Mouse (Mus musculus) heart, adult 2 months (tissue): ENCODE results near the gene Ern1. TPM values are rescaled to one million over a fixed set of nuclear protein-coding genes. Genes with fewer than 3 reads are reported as not detected.

Source experiments
- DNase-seq, 2 experiments: peaks; one replicate each; pipeline ENCODE4 v3.0.0; 2021
- H3K27ac ChIP-seq: fragments of 200-600 bp; 2 replicates; pipeline ENCODE4 v1.8.1; 2022
- H3K27me3 ChIP-seq: fragments of 200-500 bp; 2 replicates; pipeline ENCODE4 v1.6.1; 2012; ENCODE audit warnings: mild to moderate bottlenecking, low read length, inconsistent platforms, mixed read lengths; ENCODE audit not compliant: control insufficient read depth, insufficient read depth
- H3K36me3 ChIP-seq: fragments of 200-500 bp; 2 replicates; pipeline ENCODE4 v1.6.1; 2012; ENCODE audit warnings: low read length, inconsistent platforms; ENCODE audit not compliant: control insufficient read depth, insufficient read depth
- H3K4me1 ChIP-seq: fragments of 200-500 bp; 2 replicates; pipeline ENCODE4 v1.6.1; 2011; ENCODE audit warnings: low read length; ENCODE audit not compliant: control insufficient read depth, insufficient read depth
- H3K4me3 ChIP-seq: fragments of 200-600 bp; 2 replicates; pipeline ENCODE4 v1.8.1; 2022
- H3K79me2 ChIP-seq: fragments of 200-500 bp; replicated peaks from 2 replicates; pipeline ENCODE4 v1.6.1; 2012; ENCODE audit warnings: mild to moderate bottlenecking, inconsistent platforms, low read length, moderate library complexity, mixed read lengths; ENCODE audit not compliant: control insufficient read depth, insufficient read depth
- H3K9ac ChIP-seq: fragments of 200-500 bp; 2 replicates; pipeline ENCODE4 v1.6.1; 2012; ENCODE audit warnings: low read depth, mild to moderate bottlenecking, control low read depth, inconsistent platforms, low read length, mixed read lengths
- CTCF ChIP-seq: fragments of 200-600 bp; IDR thresholded peaks from 2 replicates; pipeline ENCODE4 v1.8.1; 2022; ENCODE audit warnings: antibody characterized with exemption, mild to moderate bottlenecking, moderate library complexity
- EP300 ChIP-seq: fragments of 200-500 bp; IDR thresholded peaks from 2 replicates; pipeline ENCODE4 v1.6.1; 2011; ENCODE audit warnings: low read depth, low read length, control low read depth; ENCODE audit not compliant: insufficient read depth
- POLR2A ChIP-seq: fragments of 200-500 bp; IDR thresholded peaks from 2 replicates; pipeline ENCODE4 v1.6.1; 2011; ENCODE audit warnings: mild to moderate bottlenecking, low read depth, low read length, control low read depth; ENCODE audit not compliant: insufficient read depth
- WGBS: fragments of 180-500 bp; shearing (Covaris S2); methylation state at CpG from one replicate; pipeline ENCODE4 v1.1.7; 2018; 5-methylcytosine and 5-hydroxymethylcytosine counted together
- intact Hi-C: fragments of 180-260 bp; cut with DNase I; formaldehyde crosslinking; loops from one replicate; pipeline ENCODE4 v1.15.1; 2025
- long read RNA-seq: library from polyadenylated mRNA; stranded (forward); transcript quantifications from one replicate; pipeline ENCODE4 v2.0.0, GENCODE M21; 2021
- polyA plus RNA-seq: library from polyadenylated mRNA; depleted of rRNA; stranded (reverse); fragments of >200 nt; gene quantifications from 2 replicates; pipeline ENCODE4 v1.2.3, GENCODE M21; 2012; rRNA removed
- total RNA-seq, 2 experiments: library from RNA; stranded (reverse); gene quantifications; 2 replicates each; pipeline ENCODE4 v1.2.3; 2021

Gene Ern1
- total RNA-seq (10 to 100 TPM; 10.2 to 13.9 TPM), polyA plus RNA-seq (6.4 and 9.8 TPM in 2 replicates)
- long read RNA-seq, full-length matches to known transcripts: 2 of 5 reads
- long read RNA-seq, partial matches to known transcripts: 1 of 5 reads
- long read RNA-seq, other reads (novel, unspliced or antisense): 2 of 5 reads

- Histone ChIP-seq H3K79me2 (0 out of 2 replicates have a peak, but pooled peaks cover 3% of the 10 kb centered on the region), H3K9ac (peak within 1 kb of the TSS; percentile 94), H3K27ac (peak within 1 kb of the TSS; percentile 91), H3K4me1 (no peaks in the 10 kb centered on the region; the same call in 1 of the 2 replicates), H3K27me3 (no peaks in the 10 kb centered on the region), H3K4me3 (peak within 1 kb of the TSS; percentile 99), H3K36me3 (0 out of 2 replicates have a peak, but pooled peaks cover 2% of the 10 kb centered on the region)
- peak; percentile 96 to 98 for DNase-seq
- TF ChIP-seq POLR2A (peak; percentile 92), EP300 (peak; percentile 38; the same call in 1 of the 2 replicates), CTCF (no peak)
- intact Hi-C loops: no loop called here
- 1% methylated on average over 28 of the region's 28 CpGs for WGBS
Observed at GRCm38 (mm10) chr11:106487733-106488115, at the start of gene Ern1. Gene Ern1 (minus strand): TSS chr11:106487852.

- Histone ChIP-seq H3K36me3 (no peaks in the 10 kb centered on the region), H3K4me3 (no peak overlapping the region), H3K79me2 (no peaks in the 10 kb centered on the region; the same call in 1 of the 2 replicates), H3K27ac (no peak overlapping the region; the same call in 1 of the 2 replicates), H3K9ac (no peak overlapping the region), H3K4me1 (peaks cover 4% of the 10 kb centered on the region; the same call in 1 of the 2 replicates), H3K27me3 (no peaks in the 10 kb centered on the region)
- WGBS: 49% methylated on average over 11 of the region's 11 CpGs
- TF ChIP-seq EP300 (no peak), POLR2A (no peak), CTCF (no peak)
- DNase-seq: no peak
- intact Hi-C loops: no loop called here
Observed at GRCm38 (mm10) chr11:106536253-106536912, 48.7 kb upstream of the Ern1 start.

GRCm38 (mm10) chr11:106535660-106536252, 48.1 kb upstream of the Ern1 start:
- Histone ChIP-seq H3K36me3 (no peaks in the 10 kb centered on the region), H3K4me3 (no peak overlapping the region), H3K27ac (no peak overlapping the region), H3K27me3 (no peaks in the 10 kb centered on the region), H3K79me2 (no peaks in the 10 kb centered on the region; the same call in 1 of the 2 replicates), H3K9ac (no peak overlapping the region), H3K4me1 (peaks cover 4% of the 10 kb centered on the region; the same call in 1 of the 2 replicates)
- intact Hi-C loops: no loop called here
- TF ChIP-seq POLR2A (no peak), CTCF (no peak), EP300 (no peak)
- no peak for DNase-seq
- WGBS: 69% methylated on average over 9 of the region's 9 CpGs

- H3K27ac ChIP-seq: no peak overlapping the region
- peaks cover 4% of the 10 kb centered on the region; the same call in 1 of the 2 replicates for H3K4me1 ChIP-seq
- no peaks in the 10 kb centered on the region for H3K27me3 ChIP-seq
- intact Hi-C loops: loop anchor here (5.0 kb wide), 1 partner anchor 70 kb away; no protein-coding TSS in a partner anchor
- H3K9ac ChIP-seq: no peak overlapping the region
- no peaks in the 10 kb centered on the region for H3K36me3 ChIP-seq
- WGBS: 82% methylated on average over 9 of the region's 9 CpGs
- DNase-seq: no peak
- TF ChIP-seq CTCF (no peak), POLR2A (no peak), EP300 (no peak)
- no peaks in the 10 kb centered on the region; the same call in 1 of the 2 replicates for H3K79me2 ChIP-seq
- no peak overlapping the region for H3K4me3 ChIP-seq
Observed at GRCm38 (mm10) chr11:106532248-106532790, 44.7 kb upstream of the Ern1 start.

- intact Hi-C loops: loop anchor here (5.0 kb wide), 1 partner anchor 73 kb away; no protein-coding TSS in a partner anchor
- Histone ChIP-seq H3K27me3 (no peaks in the 10 kb centered on the region), H3K36me3 (no peaks in the 10 kb centered on the region), H3K27ac (no peak overlapping the region), H3K9ac (no peak overlapping the region), H3K4me1 (peaks cover 4% of the 10 kb centered on the region; the same call in 1 of the 2 replicates), H3K4me3 (no peak overlapping the region), H3K79me2 (no peaks in the 10 kb centered on the region)
- TF ChIP-seq CTCF (no peak), POLR2A (no peak), EP300 (no peak)
- 77% methylated on average over 5 of the region's 5 CpGs for WGBS
- no peak for DNase-seq
Observed at GRCm38 (mm10) chr11:106529786-106530185, 42.1 kb upstream of the Ern1 start.
